ENCODE assay signal across 29 mouse cellular contexts in the genomic region with DNA sequence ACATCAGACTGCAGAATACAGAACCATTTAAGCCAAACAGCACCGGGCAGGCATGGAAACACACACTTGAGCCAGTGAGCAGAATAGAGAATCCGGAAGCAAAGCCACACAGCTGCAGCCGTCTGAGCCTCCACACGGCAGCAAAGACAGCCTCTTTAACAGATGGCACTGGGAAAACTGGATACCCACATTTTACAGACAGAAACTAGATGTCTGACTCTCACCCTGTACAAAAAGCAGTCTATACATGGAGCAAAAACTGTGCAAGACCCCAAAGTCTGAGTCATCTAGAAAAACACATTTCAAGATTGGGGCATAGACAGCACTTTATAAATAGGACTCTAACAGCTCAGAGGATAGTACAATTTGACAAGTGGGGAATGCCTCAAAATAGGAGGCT. TPM values are rescaled to one million over a fixed set of nuclear protein-coding genes. Genes with fewer than 3 reads are reported as not detected.
A peak's percentile ranks its signal among the peaks of the same experiment; 100 is the strongest.
DNase-seq lines count a peak whose midpoint lies in the region; ATAC-seq and TF ChIP-seq lines count a peak whose summit lies in the region.
"Had no signal": no experiment of that assay in that cellular context is flagged by ENCODE, and none has a peak within 500 bp of the region (broad histone marks: within the 10 kb centered on the region; RNA-seq: fewer than 3 reads in every experiment).

No protein-coding gene starts in this region.

- no peak overlapping the region for H3K27ac ChIP-seq in forebrain, embryonic 16.5 days (ENCODE audit: low read length)
- no peak overlapping the region for H3K27ac ChIP-seq in forebrain, embryonic 11.5 days (ENCODE audit: low read depth, low read length)
- peak overlapping the region; percentile 72 for H3K27ac ChIP-seq in layer of hippocampus, adult 2 months
- H3K27ac ChIP-seq: embryonic facial prominence, embryonic 15.5 days; forebrain, embryonic 10.5 days; heart, adult 2 months; heart, embryonic 15.5 days; hindbrain, embryonic 13.5 days; hindbrain, postnatal 0 days had no signal

- no peaks in the 10 kb centered on the region; the same call in 1 of the 2 replicates for H3K4me1 ChIP-seq in forebrain, embryonic 16.5 days (replicated peaks; ENCODE audit: control insufficient read depth, insufficient read depth, low read length)
- 0 out of 2 replicates have a peak, but pooled peaks cover 1% of the 10 kb centered on the region for H3K4me1 ChIP-seq in forebrain, embryonic 11.5 days (replicated peaks; ENCODE audit: control insufficient read depth, insufficient read depth, low read length)
- H3K4me1 ChIP-seq: embryonic facial prominence, embryonic 15.5 days; heart, embryonic 15.5 days; hindbrain, embryonic 13.5 days had no signal

- no peak overlapping the region for H3K4me3 ChIP-seq in forebrain, embryonic 16.5 days (replicated peaks; ENCODE audit: low read length)
- no peak overlapping the region for H3K4me3 ChIP-seq in forebrain, embryonic 11.5 days (ENCODE audit: low read depth, low read length)
- no peak overlapping the region for H3K4me3 ChIP-seq in layer of hippocampus, adult 2 months
- H3K4me3 ChIP-seq: embryonic facial prominence, embryonic 15.5 days; erythroblast, embryonic 14.5 days; forebrain, embryonic 10.5 days; heart, adult 2 months; heart, embryonic 15.5 days; hindbrain, embryonic 13.5 days had no signal

- no peak for TF ChIP-seq CTCF in layer of hippocampus, adult 2 months (conservative IDR thresholded peaks at IDR 0.05)

- no peaks in the 10 kb centered on the region for H3K36me3 ChIP-seq in forebrain, embryonic 16.5 days (ENCODE audit: control insufficient read depth, insufficient read depth)
- H3K36me3 ChIP-seq in forebrain, embryonic 11.5 days (ENCODE audit: control insufficient read depth, insufficient read depth, low read length): no peaks in the 10 kb centered on the region
- H3K36me3 ChIP-seq: embryonic facial prominence, embryonic 15.5 days; forebrain, embryonic 10.5 days had no signal

- H3K9ac ChIP-seq in forebrain, embryonic 16.5 days (replicated peaks; ENCODE audit: low read depth, low read length): no peak overlapping the region
- H3K9ac ChIP-seq in forebrain, embryonic 11.5 days (ENCODE audit: low read length): no peak overlapping the region
- H3K9ac ChIP-seq: embryonic facial prominence, embryonic 15.5 days; heart, embryonic 15.5 days; hindbrain, embryonic 13.5 days had no signal

- H3K4me2 ChIP-seq in forebrain, embryonic 16.5 days (ENCODE audit: low read length): no peak overlapping the region
- H3K4me2 ChIP-seq in forebrain, embryonic 11.5 days (ENCODE audit: low read depth, low read length, severe bottlenecking): no peak overlapping the region
- H3K4me2 ChIP-seq: embryonic facial prominence, embryonic 15.5 days; heart, embryonic 11.5 days; heart, embryonic 15.5 days; hindbrain, embryonic 13.5 days had no signal

- peak; percentile 33; the same call in 1 of the 2 replicates for ATAC-seq in forebrain, embryonic 16.5 days
- no peak for ATAC-seq in forebrain, embryonic 11.5 days (replicated peaks; ENCODE audit: low FRiP score)
- ATAC-seq: CD4-positive, CD25-positive, alpha-beta regulatory T cell, adult 4 months; hindbrain, postnatal 0 days had no signal

- DNase-seq in forebrain, embryonic 11.5 days (ENCODE audit: low spot score): no peak
- DNase-seq in layer of hippocampus, adult 2 months (ENCODE audit: low spot score in 2 of 2): no peak
- no peak for DNase-seq in layer of hippocampus, postnatal 25 days (ENCODE audit: extremely low spot score in 1 of 2, low spot score in 1 of 2)
- peak; percentile 28 for DNase-seq in right cerebral cortex, adult 18-20 months
- DNase-seq in right cerebral cortex, postnatal 14 days: no peak
- DNase-seq in gastrocnemius, postnatal 10 days: no peak
- DNase-seq: adrenal gland, adult 8-10 months; adrenal gland, postnatal 36 days; B cell, adult 2 months; cerebellum, adult 11 months; cerebellum, adult 8-10 months; cerebellum, postnatal 14 days; embryo, embryonic 11 days; gastrocnemius, postnatal 14 days; heart, adult 2 months; heart, postnatal 14 days had no signal

- H3K27me3 ChIP-seq in forebrain, embryonic 16.5 days (replicated peaks; ENCODE audit: control insufficient read depth, insufficient read depth, low read length): no peaks in the 10 kb centered on the region
- no peaks in the 10 kb centered on the region for H3K27me3 ChIP-seq in forebrain, embryonic 11.5 days (ENCODE audit: control insufficient read depth, insufficient read depth, low read length)
- H3K27me3 ChIP-seq: embryonic facial prominence, embryonic 15.5 days; heart, embryonic 15.5 days; hindbrain, embryonic 13.5 days had no signal

- no peaks in the 10 kb centered on the region for H3K9me3 ChIP-seq in forebrain, embryonic 16.5 days (ENCODE audit: control insufficient read depth, low read length)
- H3K9me3 ChIP-seq in forebrain, embryonic 11.5 days (ENCODE audit: control insufficient read depth, low read length): no peaks in the 10 kb centered on the region
- H3K9me3 ChIP-seq: embryonic facial prominence, embryonic 15.5 days; forebrain, embryonic 10.5 days; G1E; heart, embryonic 15.5 days; hindbrain, embryonic 13.5 days had no signal

- WGBS in forebrain, embryonic 16.5 days: 72% methylated on average over 4 of the region's 4 CpGs
- WGBS in forebrain, embryonic 11.5 days: 82% methylated on average over 4 of the region's 4 CpGs

RNA-seq across cellular contexts. Expression of a gene that starts 25.2 kb away (rescaled TPM):
- 66.6 and 68.2 TPM in 2 replicates for polyA plus RNA-seq in forebrain, embryonic 16.5 days (2015; fragmentation: Nextera tagmentation; extraction: Ambion mirVana)
- 52.6 and 53.8 TPM in 2 replicates for polyA plus RNA-seq in forebrain, embryonic 11.5 days (2014; fragmentation: Nextera tagmentation; extraction: Ambion mirVana)
- 10 to 100 TPM; 33.4 to 35.0 TPM for total RNA-seq in layer of hippocampus, adult 2 months (2021)
- 10 to 100 TPM; 34.4 to 36.5 TPM for total RNA-seq in layer of hippocampus, postnatal 25 days (2021)
- 10 to 100 TPM; 24.6 to 27.5 TPM for total RNA-seq in gastrocnemius, postnatal 10 days (2021)

RNA-seq across cellular contexts. Expression of a gene that starts 25.8 kb away (rescaled TPM):
- 1.8 and 2.3 TPM in 2 replicates for polyA plus RNA-seq in forebrain, embryonic 16.5 days (2015; fragmentation: Nextera tagmentation; extraction: Ambion mirVana)
- 0.86 and 1.4 TPM in 2 replicates for polyA plus RNA-seq in forebrain, embryonic 11.5 days (2014; fragmentation: Nextera tagmentation; extraction: Ambion mirVana)
- total RNA-seq in layer of hippocampus, adult 2 months (2021): 1 to 10 TPM in 1 of 2 experiments, under 1 TPM in 1; 0.86 to 1.7 TPM
- under 1 TPM; 0.87 to 0.94 TPM for total RNA-seq in layer of hippocampus, postnatal 25 days (2021)
- total RNA-seq in gastrocnemius, postnatal 10 days (2021): 1 to 10 TPM; 6.6 to 7.0 TPM
- total RNA-seq: adrenal gland, adult 8-10 months; adrenal gland, postnatal 36 days; common myeloid progenitor, adult 5-6 weeks; G1E; heart, adult 2 months; hematopoietic stem cell, adult 5-6 weeks had no signal
- polyA plus RNA-seq: CD4-positive, CD25-positive, alpha-beta regulatory T cell, adult 4 months; embryonic facial prominence, embryonic 11.5 days; erythroblast, embryonic 14.5 days; G1E had no signal
